Comparison of ENCODE assay signal across 19 mouse cellular contexts in genomic region chr4:47431081-47431480, GRCm38 (mm10). TPM values are rescaled to one million over a fixed set of nuclear protein-coding genes. Genes with fewer than 3 reads are reported as not detected.
DNase-seq lines count a peak whose midpoint lies in the region; ATAC-seq lines count a peak whose summit lies in the region.
"Had no signal": no experiment of that assay in that cellular context is flagged by ENCODE, and none has a peak within 500 bp of the region (broad histone marks: within the 10 kb centered on the region; RNA-seq: fewer than 3 reads in every experiment).

No protein-coding gene starts in this region.

- ATAC-seq in heart, embryonic 12.5 days (ENCODE audit: insufficient number of reproducible peaks, low FRiP score): no peak
- ATAC-seq in midbrain, embryonic 11.5 days (ENCODE audit: low FRiP score): no peak
- ATAC-seq: activated CD4-positive, CD25-positive, alpha-beta regulatory T cell, adult 4 months; CD4-positive, CD25-positive, alpha-beta regulatory T cell, adult 4 months; Patski had no signal

- no peak overlapping the region for H3K4me3 ChIP-seq in heart, embryonic 12.5 days
- no peak overlapping the region for H3K4me3 ChIP-seq in midbrain, embryonic 11.5 days (ENCODE audit: low read depth, low read length)
- no peak overlapping the region for H3K4me3 ChIP-seq in midbrain, embryonic 10.5 days

- H3K9ac ChIP-seq in heart, embryonic 12.5 days: no peak overlapping the region
- H3K9ac ChIP-seq in midbrain, embryonic 11.5 days (ENCODE audit: low read length): no peak overlapping the region

- no peaks in the 10 kb centered on the region for H3K4me1 ChIP-seq in heart, embryonic 12.5 days (replicated peaks)
- peaks cover 3% of the 10 kb centered on the region; the same call in 1 of the 2 replicates for H3K4me1 ChIP-seq in midbrain, embryonic 11.5 days (ENCODE audit: control insufficient read depth, insufficient read depth, low read length)
- H3K4me1 ChIP-seq in midbrain, embryonic 10.5 days: peaks cover 17% of the 10 kb centered on the region

- DNase-seq in heart, adult 11 months: peak; percentile 63
- peak; percentile 54 for DNase-seq in midbrain, embryonic 11.5 days (ENCODE audit: low spot score, missing footprints)
- no peak for DNase-seq in midbrain, embryonic 10.5 days (ENCODE audit: low spot score)
- DNase-seq: adrenal gland, adult 2 months; adrenal gland, adult 8-10 months; adrenal gland, postnatal 10 days; adrenal gland, postnatal 14 days; adrenal gland, postnatal 25 days; adrenal gland, postnatal 36 days; B cell, adult 2 months; cerebellum, adult 11 months; cerebellum, adult 11-12 months; cerebellum, adult 18-20 months had no signal

- H3K27ac ChIP-seq in heart, embryonic 12.5 days (ENCODE audit: poor library complexity, severe bottlenecking): no peak overlapping the region
- no peak overlapping the region for H3K27ac ChIP-seq in midbrain, embryonic 11.5 days (ENCODE audit: low read depth, low read length)
- no peak overlapping the region for H3K27ac ChIP-seq in midbrain, embryonic 10.5 days (replicated peaks)

- H3K27me3 ChIP-seq in heart, embryonic 12.5 days (replicated peaks): no peaks in the 10 kb centered on the region
- no peaks in the 10 kb centered on the region for H3K27me3 ChIP-seq in midbrain, embryonic 11.5 days (ENCODE audit: control insufficient read depth, insufficient read depth, low read length)
- peaks cover 4% of the 10 kb centered on the region for H3K27me3 ChIP-seq in midbrain, embryonic 10.5 days (ENCODE audit: low read depth, poor library complexity, severe bottlenecking)
- H3K27me3 ChIP-seq: CH12.LX, Patski had no signal

- no peaks in the 10 kb centered on the region for H3K36me3 ChIP-seq in heart, embryonic 12.5 days
- no peaks in the 10 kb centered on the region for H3K36me3 ChIP-seq in midbrain, embryonic 11.5 days (ENCODE audit: control insufficient read depth, insufficient read depth, low read length)
- H3K36me3 ChIP-seq in midbrain, embryonic 10.5 days: no peaks in the 10 kb centered on the region
- H3K36me3 ChIP-seq: G1E had no signal

- no peaks in the 10 kb centered on the region for H3K9me3 ChIP-seq in heart, embryonic 12.5 days (replicated peaks)
- H3K9me3 ChIP-seq in midbrain, embryonic 11.5 days (ENCODE audit: control insufficient read depth, low read length): no peaks in the 10 kb centered on the region
- no peaks in the 10 kb centered on the region for H3K9me3 ChIP-seq in midbrain, embryonic 10.5 days (replicated peaks)
- H3K9me3 ChIP-seq: G1E had no signal

- 87% methylated on average over 5 of the region's 5 CpGs for WGBS in heart, embryonic 12.5 days
- WGBS in midbrain, embryonic 11.5 days: 82% methylated on average over 5 of the region's 5 CpGs
- 88% methylated on average over 5 of the region's 5 CpGs for WGBS in midbrain, embryonic 10.5 days

- H3K4me2 ChIP-seq in heart, embryonic 12.5 days: no peak overlapping the region
- H3K4me2 ChIP-seq in midbrain, embryonic 11.5 days: no peak overlapping the region

RNA-seq across cellular contexts. Expression of gene Alg2, which starts 43.1 kb away (rescaled TPM):
- polyA plus RNA-seq in heart, embryonic 12.5 days (2016; fragmentation: Nextera tagmentation; extraction: Ambion mirVana): 33.6 and 34.6 TPM in 2 replicates
- 133 and 141 TPM in 2 replicates for polyA plus RNA-seq in midbrain, embryonic 11.5 days (2014; fragmentation: Nextera tagmentation; extraction: Ambion mirVana)
- 93.2 and 110 TPM in 2 replicates for polyA plus RNA-seq in midbrain, embryonic 10.5 days (2016; fragmentation: Nextera tagmentation; extraction: Ambion mirVana)

RNA-seq across cellular contexts. Expression of gene Sec61b, which starts 43.4 kb away (rescaled TPM):
- 150 and 168 TPM in 2 replicates for polyA plus RNA-seq in heart, embryonic 12.5 days (2016; fragmentation: Nextera tagmentation; extraction: Ambion mirVana)
- polyA plus RNA-seq in midbrain, embryonic 11.5 days (2014; fragmentation: Nextera tagmentation; extraction: Ambion mirVana): 332 and 364 TPM in 2 replicates
- polyA plus RNA-seq in midbrain, embryonic 10.5 days (2016; fragmentation: Nextera tagmentation; extraction: Ambion mirVana): 339 and 378 TPM in 2 replicates
